Mouse (Mus musculus) ES-E14 (cell line): ENCODE results near the gene Olfr288.

Experiments
- HCFC1 ChIP-seq: IDR thresholded peaks from 2 replicates; pipeline ENCODE4 v1.6.1; 2012; ENCODE audit warnings: low read length, inconsistent platforms, borderline replicate concordance; ENCODE audit not compliant: insufficient read depth
- MAFK ChIP-seq: IDR thresholded peaks from 2 replicates; pipeline ENCODE4 v1.6.1; 2014; ENCODE audit warnings: mild to moderate bottlenecking, low read depth, low read length, inconsistent platforms; ENCODE audit not compliant: insufficient read depth

DNA sequence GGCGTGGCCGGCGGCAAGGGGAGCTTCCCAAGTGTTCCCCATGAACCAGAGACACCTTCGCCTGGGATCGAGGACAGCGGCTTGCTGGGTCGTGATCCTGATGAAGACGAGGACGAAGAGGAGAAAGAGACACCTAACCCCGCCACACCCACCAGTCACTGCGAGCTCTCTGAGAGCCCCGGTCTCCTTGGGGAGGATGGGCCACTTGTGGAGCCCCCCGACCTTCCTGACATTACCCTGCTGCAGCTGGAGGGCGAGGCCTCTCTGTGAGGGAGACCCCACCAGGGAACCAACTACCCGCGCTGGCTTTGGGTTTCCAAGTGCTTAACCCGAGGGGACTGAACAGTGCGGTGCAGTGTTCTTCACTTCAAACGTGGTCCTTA, 26.7 kb downstream of the Olfr288 start:
- TF ChIP-seq HCFC1, result no peak
- TF ChIP-seq MAFK, result no peak
